Mouse (Mus musculus) cerebellum, adult 2 months (tissue): ENCODE measurements around the gene Sf3b4. TPM values are rescaled to one million over a fixed set of nuclear protein-coding genes. Genes with fewer than 3 reads are reported as not detected.

Source experiments
- DNase-seq, 2 experiments: peaks; one replicate each; pipeline ENCODE4 v3.0.0; 2021
- H3K27ac ChIP-seq: fragments of 200-500 bp; 2 replicates; pipeline ENCODE4 v1.5.1; 2012; ENCODE audit warnings: low read length, control low read depth, inconsistent platforms; ENCODE audit not compliant: insufficient read depth
- H3K27me3 ChIP-seq: fragments of 200-500 bp; 2 replicates; pipeline ENCODE4 v1.6.1; 2012; ENCODE audit warnings: inconsistent platforms, mild to moderate bottlenecking, low read length, moderate library complexity; ENCODE audit not compliant: control insufficient read depth, insufficient read depth
- H3K4me1 ChIP-seq: fragments of 200-500 bp; 2 replicates; pipeline ENCODE4 v1.6.1; 2011; ENCODE audit warnings: low read length; ENCODE audit not compliant: control insufficient read depth, insufficient read depth
- H3K4me3 ChIP-seq: fragments of 200-500 bp; replicated peaks from 2 replicates; pipeline ENCODE3; 2011; ENCODE audit warnings: mild to moderate bottlenecking, low read depth, low read length, control low read depth; ENCODE audit not compliant: insufficient read depth
- CTCF ChIP-seq: fragments of 200-500 bp; IDR thresholded peaks from 2 replicates; pipeline ENCODE4 v1.5.1; 2011; ENCODE audit warnings: low read depth, mild to moderate bottlenecking, control low read depth, low read length, moderate library complexity, borderline replicate concordance; ENCODE audit not compliant: insufficient read depth
- POLR2A ChIP-seq: fragments of 200-500 bp; IDR thresholded peaks from 2 replicates; pipeline ENCODE4 v1.6.1; 2011; ENCODE audit warnings: low read length, control low read depth, borderline replicate concordance; ENCODE audit not compliant: insufficient read depth
- WGBS: fragments of 180-500 bp; shearing (Covaris S2); methylation state at CpG from one replicate; pipeline ENCODE4 v1.1.7; 2018; 5-methylcytosine and 5-hydroxymethylcytosine counted together
- polyA plus RNA-seq: library from polyadenylated mRNA; depleted of rRNA; stranded (reverse); fragments of >200 nt; gene quantifications from 2 replicates; pipeline ENCODE4 v1.2.3, GENCODE M21; 2012

The Sf3b4 gene
- polyA plus RNA-seq, 1 experiment: 59.5 TPM

GRCm38 (mm10) chr3:96178902-96179301, 6.8 kb downstream of the Sf3b4 start:
- Histone ChIP-seq H3K27me3 (no peaks in the 10 kb centered on the region), H3K4me1 (peaks cover 19% of the 10 kb centered on the region), H3K27ac (no peak overlapping the region), H3K4me3 (no peak overlapping the region)
- 78% methylated on average over 2 of the region's 2 CpGs for WGBS
- DNase-seq: no peak
- TF ChIP-seq POLR2A (no peak), CTCF (no peak)

GRCm38 (mm10) chr3:96179531-96179930, 7.4 kb downstream of the Sf3b4 start:
- TF ChIP-seq POLR2A (no peak), CTCF (no peak)
- Histone ChIP-seq H3K4me3 (no peak overlapping the region), H3K27ac (no peak overlapping the region), H3K27me3 (no peaks in the 10 kb centered on the region), H3K4me1 (peaks cover 21% of the 10 kb centered on the region)
- 14% methylated on average over 4 of the region's 4 CpGs for WGBS
- peak; percentile 56 to 73 for DNase-seq

- peak; percentile 85 to 87 for DNase-seq
- under 1% methylated on average over 19 of the region's 23 CpGs for WGBS
- Histone ChIP-seq H3K4me3 (peak within 1 kb of the TSS; percentile 65), H3K4me1 (peaks cover 33% of the 10 kb centered on the region), H3K27me3 (no peaks in the 10 kb centered on the region), H3K27ac (peak within 1 kb of the TSS; percentile 86)
- no peak for TF ChIP-seq CTCF
- peak; percentile 80 for TF ChIP-seq POLR2A
Measured at GRCm38 (mm10) chr3:96180727-96181477, 8.8 kb downstream of the Sf3b4 start, which contains the start of gene Sv2a. Gene Sv2a (plus strand): TSS chr3:96181151.

DNA sequence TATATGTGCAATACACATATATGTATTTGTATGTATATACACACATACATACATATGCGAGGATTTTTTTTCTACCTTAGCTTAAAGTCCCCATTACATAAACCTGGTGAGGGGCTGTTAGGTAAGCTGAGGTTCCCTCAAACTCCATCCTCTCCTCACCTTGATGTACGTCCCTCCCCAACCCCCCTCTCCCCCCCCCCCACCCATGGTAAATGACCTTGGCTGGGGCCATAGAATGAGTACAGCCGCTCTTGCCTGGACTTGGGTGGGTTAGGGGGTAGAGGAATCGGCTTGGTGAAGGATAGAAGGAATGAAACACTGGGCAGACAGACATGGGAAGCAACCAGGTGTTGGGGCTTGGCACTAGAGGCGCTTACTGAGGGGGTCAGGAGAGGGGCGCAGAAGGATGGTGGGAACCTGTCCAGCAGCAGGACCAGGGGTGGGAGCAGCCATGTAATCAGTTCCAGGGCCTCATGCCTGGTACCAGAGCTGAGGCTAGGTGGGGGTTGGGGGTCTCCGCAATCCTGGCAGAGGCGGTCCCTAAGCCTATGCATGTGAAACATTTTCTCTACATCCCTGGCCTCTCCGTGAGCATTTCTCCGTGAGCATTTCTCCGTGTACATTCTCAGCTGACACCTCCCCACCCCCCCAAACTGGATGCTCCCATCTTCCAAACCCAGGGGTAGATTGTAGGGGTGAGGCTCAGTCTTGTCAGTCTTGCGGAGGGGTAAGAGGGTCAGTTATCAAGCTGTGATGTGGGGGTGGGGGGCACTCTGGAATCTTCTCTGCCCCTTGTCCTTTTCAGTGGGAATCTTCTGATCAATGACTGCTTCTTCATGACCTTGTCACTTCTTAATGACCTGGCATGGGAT, 9.6 kb downstream of the Sf3b4 start:
- no peaks in the 10 kb centered on the region for H3K27me3 ChIP-seq
- H3K4me1 ChIP-seq: peaks cover 37% of the 10 kb centered on the region
- TF ChIP-seq POLR2A: peak; percentile 17; the same call in 1 of the 2 replicates
- TF ChIP-seq CTCF: no peak

DNA sequence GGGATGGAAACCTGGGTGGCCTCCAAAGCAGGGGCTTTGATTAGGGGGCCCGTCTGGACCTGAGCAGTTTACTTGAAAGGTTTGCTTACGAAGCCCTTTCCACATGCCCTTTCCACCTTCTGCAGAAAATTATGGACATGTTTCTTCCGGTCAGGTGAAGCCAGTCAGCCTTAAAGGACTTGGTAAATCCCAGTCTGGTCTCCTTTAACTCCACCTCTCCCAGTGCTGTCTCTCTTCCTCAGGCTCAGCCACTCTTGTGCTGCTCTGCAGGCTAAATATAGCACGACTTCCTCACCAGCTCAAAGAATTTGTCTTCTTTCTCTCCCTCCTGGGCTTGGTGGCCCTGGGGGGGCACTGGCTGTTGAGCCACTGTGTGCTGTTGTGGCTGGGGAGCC, 10.2 kb downstream of the Sf3b4 start:
- DNase-seq: peak; percentile 55 to 58
- H3K4me3 ChIP-seq: peak overlapping the region; percentile 65
- H3K27me3 ChIP-seq: no peaks in the 10 kb centered on the region
- peak overlapping the region; percentile 86 for H3K27ac ChIP-seq
- peaks cover 37% of the 10 kb centered on the region for H3K4me1 ChIP-seq
- WGBS: 5% methylated on average over 4 of the region's 4 CpGs
- TF ChIP-seq POLR2A: no peak
- no peak for TF ChIP-seq CTCF

More for the DNA sequence above, 9.6 kb downstream of the Sf3b4 start:
- peak overlapping the region; percentile 86 for H3K27ac ChIP-seq
- peak overlapping the region; percentile 65 for H3K4me3 ChIP-seq
- WGBS: 7% methylated on average over 12 of the region's 12 CpGs
- DNase-seq: peak; percentile 60 to 63

GRCm38 (mm10) chr3:96192977-96193376, 20.8 kb downstream of the Sf3b4 start:
- Histone ChIP-seq H3K27ac (no peak overlapping the region), H3K27me3 (no peaks in the 10 kb centered on the region), H3K4me3 (no peak overlapping the region), H3K4me1 (no peaks in the 10 kb centered on the region; the same call in 1 of the 2 replicates)
- WGBS: 56% methylated on average over 12 of the region's 12 CpGs
- no peak for TF ChIP-seq CTCF
- no peak for DNase-seq

DNA sequence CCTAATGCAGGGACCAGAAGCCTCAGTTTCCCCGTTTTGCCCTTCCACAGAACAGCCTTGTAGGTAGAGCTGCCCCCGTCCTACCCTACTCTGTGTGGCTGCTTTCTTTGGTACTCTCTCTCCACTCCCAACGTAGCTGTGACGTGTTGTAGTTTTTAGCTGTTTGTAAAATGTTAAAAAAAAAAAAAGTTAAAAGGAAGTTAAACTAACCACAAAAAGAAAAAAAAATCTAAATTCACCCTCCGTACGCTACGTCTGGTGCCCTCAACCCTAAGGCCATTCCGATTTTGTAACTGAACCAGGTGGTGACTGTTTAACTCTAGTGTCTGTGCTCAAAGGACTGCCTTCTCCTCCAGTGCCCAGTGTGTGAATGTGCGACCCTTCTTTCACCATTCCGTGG, 22.8 kb downstream of the Sf3b4 start:
- 86% methylated on average over 10 of the region's 10 CpGs for WGBS
- DNase-seq: no peak
- TF ChIP-seq CTCF (no peak), POLR2A (no peak)
- Histone ChIP-seq H3K27me3 (no peaks in the 10 kb centered on the region), H3K4me3 (no peak overlapping the region), H3K4me1 (no peaks in the 10 kb centered on the region; the same call in 1 of the 2 replicates), H3K27ac (no peak overlapping the region)
